8 mouse cellular contexts compared by ENCODE assay signal in genomic region chr10:121427136-121427535, GRCm38 (mm10). TPM values are rescaled to one million over a fixed set of nuclear protein-coding genes. Genes with fewer than 3 reads are reported as not detected.
DNase-seq lines count a peak whose midpoint lies in the region; ATAC-seq and TF ChIP-seq lines count a peak whose summit lies in the region.

No protein-coding gene starts in this region.

- H3K9me3 ChIP-seq in hindbrain, embryonic 11.5 days (ENCODE audit: control insufficient read depth, low read length): no peaks in the 10 kb centered on the region
- H3K9me3 ChIP-seq in hindbrain, embryonic 13.5 days: no peaks in the 10 kb centered on the region
- no peaks in the 10 kb centered on the region for H3K9me3 ChIP-seq in ES-E14 (ENCODE audit: control insufficient read depth, insufficient read depth, low read depth, low read length)
- no peaks in the 10 kb centered on the region for H3K9me3 ChIP-seq in heart, embryonic 16.5 days (replicated peaks; ENCODE audit: control insufficient read depth, low read length)
- H3K9me3 ChIP-seq in hindbrain, embryonic 12.5 days (replicated peaks): no peaks in the 10 kb centered on the region

- in situ Hi-C loops in ES-E14 (cut with MboI; ENCODE audit: low sequenced_read_pairs in 2 of 2, unreplicated experiment in 2 of 2): no loop called here

- 53% methylated on average over 5 of the region's 5 CpGs for WGBS in hindbrain, embryonic 11.5 days
- 61% methylated on average over 5 of the region's 5 CpGs for WGBS in hindbrain, embryonic 13.5 days
- 68% methylated on average over 5 of the region's 5 CpGs for WGBS in heart, embryonic 16.5 days
- WGBS in macrophage (ENCODE audit: missing documents): 43% methylated on average over 5 of the region's 5 CpGs
- 58% methylated on average over 5 of the region's 5 CpGs for WGBS in hindbrain, embryonic 12.5 days

- peak; percentile 40 for DNase-seq in hindbrain, embryonic 11.5 days (ENCODE audit: low spot score)
- peak; percentile 61 for DNase-seq in ES-E14 (ENCODE audit: low read depth, low spot score)
- no peak for DNase-seq in yolk sac, embryonic 10.5 days (ENCODE audit: low spot score)

- H3K4me3 ChIP-seq in hindbrain, embryonic 11.5 days (ENCODE audit: low read depth, low read length): no peak overlapping the region
- H3K4me3 ChIP-seq in hindbrain, embryonic 13.5 days: no peak overlapping the region
- H3K4me3 ChIP-seq in ES-E14 (ENCODE audit: insufficient read depth in 1 of 2, low read depth in 1 of 2, low read length in 2 of 2, poor library complexity in 1 of 2, severe bottlenecking in 1 of 2) (no peak overlapping the region), macrophage (ENCODE audit: inconsistent target) (no peak overlapping the region)
- no peak overlapping the region for H3K4me3 ChIP-seq in heart, embryonic 16.5 days (ENCODE audit: low read length)
- H3K4me3 ChIP-seq in hindbrain, embryonic 12.5 days: no peak overlapping the region

- no peak for ATAC-seq in hindbrain, embryonic 11.5 days (ENCODE audit: low FRiP score)
- no peak for ATAC-seq in hindbrain, embryonic 13.5 days (ENCODE audit: low FRiP score)
- no peak for ATAC-seq in heart, embryonic 16.5 days (replicated peaks; ENCODE audit: extremely low read depth, insufficient read depth, low FRiP score)
- ATAC-seq in frontal cortex, adult (ENCODE audit: low TSS enrichment): no peak
- no peak for ATAC-seq in hindbrain, embryonic 12.5 days (ENCODE audit: low FRiP score)

- peaks cover 97% of the 10 kb centered on the region for H3K79me2 ChIP-seq in macrophage (ENCODE audit: inconsistent target)

- H3K4me2 ChIP-seq in hindbrain, embryonic 11.5 days (replicated peaks; ENCODE audit: low read depth, low read length): no peak overlapping the region
- no peak overlapping the region for H3K4me2 ChIP-seq in hindbrain, embryonic 13.5 days
- H3K4me2 ChIP-seq in heart, embryonic 16.5 days (ENCODE audit: low read depth, low read length): no peak overlapping the region
- no peak overlapping the region for H3K4me2 ChIP-seq in hindbrain, embryonic 12.5 days (replicated peaks)

- H3K27ac ChIP-seq in hindbrain, embryonic 11.5 days (ENCODE audit: low read depth, low read length): no peak overlapping the region
- no peak overlapping the region for H3K27ac ChIP-seq in hindbrain, embryonic 13.5 days
- H3K27ac ChIP-seq in ES-E14 (ENCODE audit: insufficient read depth, low read depth, low read length, poor library complexity, severe bottlenecking) (peak overlapping the region; percentile 64), macrophage (peak overlapping the region; percentile 34)
- peak overlapping the region; percentile 99 for H3K27ac ChIP-seq in heart, embryonic 16.5 days (ENCODE audit: low read length)
- H3K27ac ChIP-seq in hindbrain, embryonic 12.5 days: no peak overlapping the region

- no peaks in the 10 kb centered on the region for H3K36me3 ChIP-seq in hindbrain, embryonic 11.5 days (ENCODE audit: control insufficient read depth, insufficient read depth, low read length)
- no peaks in the 10 kb centered on the region for H3K36me3 ChIP-seq in hindbrain, embryonic 13.5 days
- H3K36me3 ChIP-seq in ES-E14 (ENCODE audit: control insufficient read depth, insufficient read depth, low read length, poor library complexity, severe bottlenecking): no peaks in the 10 kb centered on the region; the same call in 1 of the 2 replicates
- no peaks in the 10 kb centered on the region for H3K36me3 ChIP-seq in heart, embryonic 16.5 days (ENCODE audit: control insufficient read depth, insufficient read depth)
- H3K36me3 ChIP-seq in macrophage (ENCODE audit: inconsistent target): no peaks in the 10 kb centered on the region
- no peaks in the 10 kb centered on the region for H3K36me3 ChIP-seq in hindbrain, embryonic 12.5 days

- H3K27me3 ChIP-seq in hindbrain, embryonic 11.5 days (ENCODE audit: control insufficient read depth, insufficient read depth, low read length): no peaks in the 10 kb centered on the region
- H3K27me3 ChIP-seq in hindbrain, embryonic 13.5 days: no peaks in the 10 kb centered on the region
- H3K27me3 ChIP-seq in heart, embryonic 16.5 days (ENCODE audit: control insufficient read depth, insufficient read depth, low read length): no peaks in the 10 kb centered on the region
- no peaks in the 10 kb centered on the region for H3K27me3 ChIP-seq in hindbrain, embryonic 12.5 days

- no peak overlapping the region for H3K9ac ChIP-seq in hindbrain, embryonic 11.5 days (ENCODE audit: low read depth, low read length)
- H3K9ac ChIP-seq in hindbrain, embryonic 13.5 days: no peak overlapping the region
- H3K9ac ChIP-seq in ES-E14 (ENCODE audit: insufficient read depth, low read depth, low read length, poor library complexity, severe bottlenecking): no peak overlapping the region; the same call in 1 of the 2 replicates
- no peak overlapping the region for H3K9ac ChIP-seq in heart, embryonic 16.5 days (ENCODE audit: low read length)
- H3K9ac ChIP-seq in hindbrain, embryonic 12.5 days: no peak overlapping the region

- peaks cover 3% of the 10 kb centered on the region; the same call in 1 of the 2 replicates for H3K4me1 ChIP-seq in hindbrain, embryonic 11.5 days (replicated peaks; ENCODE audit: control insufficient read depth, insufficient read depth, low read length)
- H3K4me1 ChIP-seq in hindbrain, embryonic 13.5 days (replicated peaks): peaks cover 52% of the 10 kb centered on the region
- H3K4me1 ChIP-seq in ES-E14 (ENCODE audit: control insufficient read depth in 2 of 2, insufficient read depth in 2 of 2, low read length in 2 of 2, poor library complexity in 1 of 2): peaks cover 5 to 48% of the 10 kb centered on the region in 2 experiments
- H3K4me1 ChIP-seq in heart, embryonic 16.5 days (ENCODE audit: control insufficient read depth, insufficient read depth, low read length): peaks cover 85% of the 10 kb centered on the region
- peaks cover 36% of the 10 kb centered on the region for H3K4me1 ChIP-seq in hindbrain, embryonic 12.5 days

TF ChIP-seq in ES-E14, 5 proteins besides CTCF, POLR2A, EP300 and RAD21:
- TF ChIP-seq HCFC1 (IDR thresholded peaks at IDR 0.05; ENCODE audit: borderline replicate concordance, insufficient read depth, low read length) (no peak), ZC3H11A (IDR thresholded peaks at IDR 0.05; ENCODE audit: borderline replicate concordance, low read depth, low read length) (peak; percentile 8; the same call in 1 of the 2 replicates), MAFK (IDR thresholded peaks at IDR 0.05; ENCODE audit: insufficient read depth, low read depth, low read length) (no peak), ZNF384 (IDR thresholded peaks at IDR 0.05; ENCODE audit: low read depth, low read length) (peak; percentile 65), CHD2 (IDR thresholded peaks at IDR 0.05; ENCODE audit: low read depth, low read length) (no peak)

RNA-seq across cellular contexts. Expression of gene Rassf3, which starts 49.0 kb away (rescaled TPM):
- polyA plus RNA-seq in hindbrain, embryonic 11.5 days (2014; fragmentation: Nextera tagmentation; extraction: Ambion mirVana): 7.0 and 8.1 TPM in 2 replicates
- polyA plus RNA-seq in hindbrain, embryonic 13.5 days (2015; fragmentation: Nextera tagmentation; extraction: Ambion mirVana): 5.2 and 5.3 TPM in 2 replicates
- 11.9 and 13.1 TPM in 2 replicates for total RNA-seq in ES-E14 (2012; rRNA removed)
- polyA plus RNA-seq in heart, embryonic 16.5 days (2015; fragmentation: Nextera tagmentation; extraction: Ambion mirVana): 24.1 and 24.8 TPM in 2 replicates
- total RNA-seq in macrophage (2018; cell fraction: chromatin; rRNA removed): 100 to 1,000 TPM in 1 of 26 experiments, 10 to 100 TPM in 19, 1 to 10 TPM in 6; 4.9 to 154 (median 18.5) TPM
- total RNA-seq in macrophage (2018; cell fraction: cytosol; rRNA removed): 10 to 100 TPM; 19.5 to 87.4 (median 38.1) TPM
- 100 to 1,000 TPM in 2 of 26 experiments, 10 to 100 TPM in 24; 14.4 to 130 (median 28.3) TPM for total RNA-seq in macrophage (2018; cell fraction: nucleus; rRNA removed)
- polyA plus RNA-seq in macrophage (2018): 38.9 to 52.7 TPM (median 40.3 TPM) in 3 replicates
- 12.7 and 13.4 TPM in 2 replicates for polyA plus RNA-seq in hindbrain, embryonic 12.5 days (2016; fragmentation: Nextera tagmentation; extraction: Ambion mirVana)

Comparison
In these comparisons a context has a peak if more than half of its experiments do, and no peak if none do; other contexts are left out.
1. H3K27ac ChIP-seq: peak in ES-E14 (single experiment), heart, embryonic 16.5 days (single experiment) and macrophage (single experiment); none in hindbrain, embryonic 11.5 days (single experiment), hindbrain, embryonic 13.5 days (single experiment) and hindbrain, embryonic 12.5 days (single experiment).